Mouse (Mus musculus): ENCODE results near the gene Draxin.

The Draxin gene

DNA sequence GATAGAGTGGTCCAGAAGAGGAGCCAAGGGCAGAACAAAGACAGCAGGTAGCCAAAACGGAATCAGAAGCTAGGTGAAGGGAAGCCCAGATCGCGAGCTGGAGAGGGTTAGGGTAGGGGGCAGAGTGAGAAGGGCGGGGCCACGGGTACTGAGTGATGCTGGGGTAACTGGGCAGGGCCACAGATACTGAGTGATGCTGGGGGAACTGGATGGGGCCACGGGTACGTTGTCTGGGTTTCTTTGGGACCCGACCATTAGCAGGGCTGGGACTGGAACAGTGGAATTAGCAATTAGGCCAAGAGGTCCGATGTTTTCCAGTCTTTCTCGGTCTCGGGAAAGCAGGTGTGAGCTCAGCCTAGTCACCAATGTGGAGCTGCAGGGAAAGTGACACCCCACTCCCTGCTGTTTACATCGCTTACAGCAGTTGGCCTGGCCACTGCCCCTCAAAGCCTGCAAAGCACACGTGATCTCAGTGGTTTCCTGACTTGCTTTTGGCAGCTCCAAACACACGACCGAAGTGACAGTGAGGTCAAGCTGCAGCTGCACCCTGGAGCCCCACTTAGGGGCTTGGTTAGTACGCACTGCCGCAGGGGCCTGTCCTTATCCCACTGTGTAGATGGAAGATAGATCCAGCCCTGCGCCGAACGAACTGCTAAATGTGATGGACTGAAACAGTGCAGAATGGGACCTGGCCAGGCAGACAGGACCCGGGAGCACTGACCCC, 47.2 kb downstream of the Draxin start:
- no peak for DNase-seq (ENCODE audit: low spot score)

DNA sequence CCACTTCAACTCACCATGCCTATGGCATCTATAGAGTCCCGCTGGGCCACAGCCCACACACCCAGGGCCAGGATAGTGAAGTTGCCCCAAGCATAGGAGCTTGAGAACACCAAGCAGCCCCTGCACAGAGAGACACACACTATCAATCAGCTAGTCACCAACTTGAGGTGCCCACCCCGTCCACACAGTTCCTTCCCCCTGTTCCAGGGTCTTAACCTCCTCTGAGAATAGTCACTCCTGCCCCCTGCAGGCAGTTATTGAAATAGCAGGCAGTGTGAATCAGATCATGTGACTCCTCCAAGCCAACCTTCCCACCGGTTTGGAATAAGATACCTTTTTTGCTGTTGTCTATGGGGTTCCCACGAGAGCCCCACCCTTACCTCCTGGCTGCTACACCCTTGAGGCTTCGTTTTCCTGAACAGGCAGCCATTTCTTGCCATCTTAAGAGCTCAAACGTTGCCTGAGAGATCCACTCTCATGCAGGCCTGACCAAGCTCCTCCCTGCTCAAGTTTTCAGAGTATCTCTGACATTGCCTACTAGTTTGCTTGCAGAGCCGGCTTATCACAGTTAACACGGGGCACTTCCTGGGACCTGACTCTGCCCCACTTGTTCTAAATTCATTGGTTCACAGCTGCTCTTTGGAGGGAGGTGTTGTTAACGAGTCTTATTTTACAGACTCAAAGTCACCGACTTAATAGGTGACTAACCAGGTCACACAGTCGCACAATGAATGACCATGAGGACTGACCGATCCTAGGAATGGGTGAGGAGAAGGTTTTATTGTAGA, 48.0 kb downstream of the Draxin start:
- DNase-seq (ENCODE audit: low spot score), result no peak

DNA sequence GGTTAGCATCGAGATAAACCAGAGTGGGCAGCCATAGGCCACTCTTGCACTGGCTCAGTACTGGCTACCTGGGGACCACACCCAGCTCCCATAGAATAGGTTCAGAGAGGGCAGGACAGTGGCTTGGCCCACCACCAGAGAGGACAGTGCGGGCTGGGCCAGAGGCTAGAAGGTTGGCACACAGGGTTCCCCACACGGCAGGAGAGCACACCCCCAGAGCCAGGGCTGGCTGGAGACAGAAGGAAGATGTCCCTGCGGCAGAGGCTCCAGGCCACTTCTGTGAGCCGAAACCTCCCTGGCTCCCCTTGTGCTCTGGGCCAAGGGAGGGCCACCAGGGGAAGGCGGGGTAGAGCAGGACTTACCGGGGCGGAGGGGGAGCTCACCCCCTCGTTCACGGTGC, 49.3 kb downstream of the Draxin start:
- DNase-seq (ENCODE audit: low spot score), result no peak

DNA sequence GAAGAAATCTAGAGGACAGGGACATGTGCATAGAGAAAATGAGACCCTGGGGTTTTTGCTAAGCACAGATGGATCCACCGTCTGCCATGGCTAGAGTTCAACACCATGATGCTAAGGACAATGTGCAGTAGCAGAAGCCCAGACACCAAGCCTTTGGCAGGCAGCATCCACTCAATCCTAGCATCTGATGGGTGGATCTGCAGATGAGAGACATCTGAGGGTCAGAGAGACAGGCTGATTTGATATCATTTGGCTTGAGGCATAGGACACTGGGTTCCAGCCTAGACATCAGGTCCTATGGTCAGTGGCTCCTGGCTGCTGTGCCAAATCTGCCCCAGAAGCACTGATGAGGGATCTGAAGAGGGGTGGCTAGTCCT, 49.9 kb downstream of the Draxin start:
- DNase-seq (ENCODE audit: low spot score), result no peak

DNA sequence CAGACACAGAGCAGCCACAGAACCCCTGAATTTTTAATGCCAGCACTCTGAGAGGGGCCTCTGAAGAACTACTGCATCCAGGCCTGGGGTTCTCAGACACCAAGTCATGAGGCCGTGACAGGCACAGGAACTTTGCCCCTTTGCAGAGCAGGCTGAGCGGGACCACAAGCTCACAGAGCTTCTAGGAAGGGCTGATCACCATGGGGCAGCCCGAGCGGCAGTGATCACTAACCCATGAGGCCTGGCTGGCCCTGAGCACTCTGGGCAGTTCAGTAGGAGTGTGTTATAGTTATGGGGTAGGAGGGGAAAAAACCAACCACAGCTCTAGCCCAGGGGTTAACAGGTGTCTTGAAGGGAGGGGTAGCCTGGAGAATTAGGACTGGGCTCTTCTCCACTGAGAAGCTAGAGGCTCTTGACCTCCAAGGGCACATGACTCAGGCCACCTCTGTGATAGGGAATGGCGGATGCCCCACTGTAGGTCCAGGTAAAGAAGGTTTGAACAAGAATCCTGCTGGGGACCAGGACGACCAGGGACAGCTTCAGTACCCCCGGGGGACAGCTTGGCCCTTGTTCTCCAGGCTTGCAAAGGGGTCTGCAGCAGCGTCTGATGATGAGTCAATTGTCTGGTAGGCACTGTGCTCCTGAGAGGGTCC, 50.4 kb downstream of the Draxin start:
- DNase-seq (ENCODE audit: low spot score), result no peak

DNA sequence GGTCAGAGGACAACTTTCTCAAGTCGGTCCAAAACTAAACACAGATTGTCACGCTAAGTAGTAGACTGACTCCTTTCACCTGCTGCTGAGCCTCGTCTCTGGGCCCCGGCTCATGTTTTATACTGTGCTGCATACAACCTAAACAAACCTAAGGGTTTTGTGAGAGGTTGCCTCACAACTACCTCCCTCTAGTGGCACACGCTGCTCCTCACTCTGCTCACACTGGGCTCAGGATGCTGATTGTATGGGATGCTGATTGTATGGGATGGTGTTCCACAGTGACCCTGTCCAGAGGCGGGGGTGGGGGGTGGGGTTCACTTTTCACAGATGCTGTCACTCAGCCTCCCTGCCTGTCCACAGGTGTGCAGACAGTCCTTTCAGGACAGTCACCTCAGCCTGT, 51.3 kb downstream of the Draxin start:
- no peak for DNase-seq (ENCODE audit: low spot score)

DNA sequence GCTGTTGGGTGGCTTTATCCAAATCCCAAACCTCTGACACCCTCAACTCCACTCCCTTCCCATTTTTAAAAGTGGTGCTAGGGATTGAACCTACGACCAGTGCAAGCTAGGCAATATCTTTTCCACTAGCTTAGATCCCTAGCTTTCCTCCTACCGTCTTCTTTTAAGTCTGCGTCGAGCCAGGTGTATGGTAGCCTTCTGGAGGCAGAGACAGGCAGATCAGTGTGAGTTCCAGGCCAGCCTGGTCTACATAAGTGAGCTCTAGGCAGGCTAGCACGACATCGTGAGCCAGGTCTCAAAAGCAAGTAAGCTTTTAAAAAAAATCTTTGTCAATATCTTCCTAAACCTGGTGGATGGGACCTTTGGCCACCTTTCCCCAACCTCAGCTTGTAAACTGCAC, 54.6 kb downstream of the Draxin start:
- DNase-seq (ENCODE audit: low spot score), result no peak

DNA sequence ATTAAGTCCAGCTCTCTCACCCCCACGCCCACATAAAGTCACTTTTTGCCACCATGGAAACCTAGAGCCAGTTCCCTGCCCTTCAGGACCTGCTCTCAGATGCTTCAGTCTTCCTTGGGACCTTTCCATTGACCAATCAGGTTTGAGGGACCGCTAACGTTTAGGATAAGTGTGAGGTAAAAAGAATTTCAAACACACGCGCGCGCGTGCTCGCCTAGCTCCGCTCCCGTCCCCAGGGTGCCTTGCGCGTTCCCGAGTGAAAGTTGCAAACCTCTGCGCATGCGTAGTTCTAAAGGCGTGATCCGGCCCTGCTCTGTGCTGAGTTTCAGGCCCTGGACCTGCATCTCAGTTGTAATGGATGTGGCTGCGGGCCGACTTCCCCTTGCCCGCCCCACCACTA, 55.2 kb downstream of the Draxin start:
- peak; percentile 57 for DNase-seq (ENCODE audit: low spot score)

DNA sequence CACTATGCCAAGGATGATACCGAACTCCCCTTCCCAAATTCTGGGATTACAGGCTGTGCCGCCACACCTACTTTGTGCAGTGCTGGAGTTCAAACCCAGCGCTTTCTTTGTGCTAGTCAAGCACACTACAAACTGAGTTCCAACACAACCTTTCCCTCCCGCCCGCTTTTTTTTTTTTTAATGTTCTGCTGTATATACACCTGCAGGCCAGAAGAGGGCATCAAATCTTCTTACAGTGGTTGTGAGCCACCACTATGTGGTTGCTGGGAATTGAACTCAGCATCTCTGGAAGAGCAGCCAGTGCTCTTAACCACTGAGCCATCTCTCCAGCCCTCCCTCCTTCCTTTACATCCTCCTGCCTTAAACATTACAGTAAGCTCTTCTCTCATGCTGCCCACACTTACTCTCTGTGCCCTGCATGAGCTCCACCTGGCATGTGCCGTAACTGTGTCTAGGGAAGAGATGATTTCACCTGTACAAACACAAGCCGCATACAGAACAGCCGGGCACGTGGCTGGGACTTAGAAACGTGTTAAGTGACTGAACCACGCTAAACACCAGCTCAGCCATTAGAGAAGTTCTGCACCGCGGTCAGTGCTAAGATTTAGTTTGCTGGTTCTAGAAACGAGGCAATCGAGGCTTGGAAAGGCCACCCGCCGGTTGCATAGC, 55.8 kb downstream of the Draxin start:
- DNase-seq (ENCODE audit: low spot score), result no peak

DNA sequence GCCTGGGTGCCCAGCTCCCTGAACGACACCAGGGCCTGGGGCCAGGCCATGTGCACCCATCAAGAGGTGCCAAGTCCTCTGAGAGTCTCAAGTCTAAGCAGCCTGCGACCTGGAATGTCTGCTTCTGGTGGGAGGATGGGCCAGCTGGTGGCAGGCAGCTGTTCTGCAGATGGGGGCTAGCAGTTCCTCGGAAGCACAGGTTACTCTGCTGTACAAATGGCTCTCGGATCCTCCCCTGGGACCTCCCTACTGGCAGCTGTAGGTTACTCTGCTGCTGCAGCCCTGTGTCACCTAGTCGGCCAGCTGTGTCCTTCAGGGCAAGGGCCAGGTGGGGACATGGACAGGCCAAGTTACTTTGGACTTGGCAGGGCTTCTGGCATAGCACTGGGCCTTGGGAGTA, 59.0 kb downstream of the Draxin start:
- DNase-seq (ENCODE audit: low spot score), result no peak

DNA sequence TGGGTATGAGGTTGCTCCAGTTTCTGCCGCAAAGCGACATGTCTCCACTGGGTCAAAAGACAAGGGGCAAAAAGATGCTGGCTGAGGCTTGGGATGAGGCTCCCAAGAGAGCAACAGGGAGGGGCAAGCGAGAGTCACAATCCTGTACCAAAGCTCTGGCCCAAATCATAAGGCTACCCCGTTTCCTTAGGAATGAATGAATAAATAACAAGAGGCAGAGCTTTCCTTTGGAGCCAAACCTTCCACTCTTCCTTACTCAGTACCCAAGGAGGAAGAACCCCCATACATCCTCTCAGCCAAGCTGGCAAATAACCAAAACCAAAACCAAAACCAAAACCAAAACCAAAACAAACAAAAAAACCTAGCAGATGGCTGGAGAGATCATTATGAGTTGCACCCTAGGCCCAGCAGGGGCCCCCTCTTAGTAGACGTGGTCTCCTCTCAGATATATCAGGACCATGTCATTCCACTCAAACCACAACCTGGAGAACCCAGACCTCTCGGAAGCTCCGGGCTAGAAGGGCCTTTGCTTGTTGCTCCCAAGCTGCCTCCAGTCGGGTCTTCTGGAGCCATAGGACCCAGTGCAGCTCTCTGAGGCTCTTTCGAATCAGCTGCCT, 60.8 kb downstream of the Draxin start:
- DNase-seq (ENCODE audit: low spot score), result no peak

DNA sequence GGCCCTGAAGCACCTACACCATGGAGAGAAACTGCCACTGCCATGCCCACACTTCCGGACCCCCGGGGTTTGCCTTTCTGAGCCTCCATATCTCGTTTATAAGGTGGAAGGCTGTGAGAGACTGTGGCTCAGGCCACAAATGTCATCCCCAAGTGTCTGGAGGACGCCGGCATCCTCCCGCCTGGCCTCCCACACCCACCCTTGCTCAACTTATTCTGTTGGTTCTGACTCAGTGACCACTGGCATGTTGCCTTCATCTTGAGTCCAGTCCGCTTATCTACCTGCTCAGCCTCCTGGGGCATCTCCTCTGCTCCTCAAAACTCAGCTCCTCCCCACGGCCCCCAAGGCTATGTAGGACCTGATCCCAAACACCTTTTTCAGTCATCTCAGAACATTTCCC, 63.2 kb downstream of the Draxin start:
- DNase-seq (ENCODE audit: low spot score), result no peak

DNA sequence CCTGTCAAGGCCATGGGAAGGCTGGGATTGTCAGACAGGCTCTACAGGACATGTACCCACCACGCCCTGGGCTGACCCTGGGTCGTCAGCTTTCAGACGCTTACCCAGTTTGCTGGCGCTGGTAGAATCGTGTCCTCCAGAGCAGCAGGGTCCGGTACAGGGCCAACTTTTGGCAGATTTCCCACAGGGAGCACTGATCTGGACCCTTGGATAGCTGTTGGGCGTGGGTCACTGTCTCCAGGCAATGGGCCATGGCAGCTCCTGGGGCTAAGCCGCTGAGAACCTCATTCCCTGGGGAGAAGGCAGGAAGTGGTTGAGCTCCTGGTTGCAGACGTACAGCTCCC, 64.1 kb downstream of the Draxin start:
- DNase-seq (ENCODE audit: low spot score), result peak; percentile 32

DNA sequence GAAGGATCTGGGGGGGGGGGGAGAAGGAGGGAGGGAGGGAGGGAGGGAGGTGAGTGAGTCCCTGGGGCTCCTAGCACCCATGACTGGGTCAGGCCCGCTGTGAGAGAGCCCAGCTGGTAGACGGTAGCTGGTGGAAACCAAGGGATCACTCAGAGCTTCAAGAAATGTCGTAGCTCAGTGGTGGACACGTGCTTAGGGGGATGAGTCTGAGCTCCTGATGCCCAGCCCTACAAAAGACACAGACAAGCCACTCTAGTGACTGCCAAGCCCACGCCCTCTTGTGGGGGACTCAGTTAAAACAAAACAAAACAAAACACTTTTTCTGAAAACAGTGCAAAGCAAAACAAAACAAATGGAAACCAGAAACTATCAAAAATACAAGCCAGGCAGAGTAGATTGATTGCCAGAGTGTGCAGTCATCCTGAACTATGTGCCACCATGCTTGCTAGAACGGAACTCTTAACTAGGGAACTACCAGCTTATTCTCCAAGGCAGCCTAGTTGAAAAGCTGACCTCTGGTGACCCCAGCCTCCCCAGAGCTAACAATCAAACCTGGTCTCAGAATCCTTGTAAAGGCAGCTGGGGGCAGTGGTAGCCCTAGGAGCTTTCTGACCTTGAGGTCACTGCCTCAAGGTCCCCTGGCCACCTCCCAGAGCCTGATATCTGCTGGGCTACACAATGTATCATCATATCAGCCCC, 64.6 kb downstream of the Draxin start:
- no peak for DNase-seq (ENCODE audit: low spot score)

DNA sequence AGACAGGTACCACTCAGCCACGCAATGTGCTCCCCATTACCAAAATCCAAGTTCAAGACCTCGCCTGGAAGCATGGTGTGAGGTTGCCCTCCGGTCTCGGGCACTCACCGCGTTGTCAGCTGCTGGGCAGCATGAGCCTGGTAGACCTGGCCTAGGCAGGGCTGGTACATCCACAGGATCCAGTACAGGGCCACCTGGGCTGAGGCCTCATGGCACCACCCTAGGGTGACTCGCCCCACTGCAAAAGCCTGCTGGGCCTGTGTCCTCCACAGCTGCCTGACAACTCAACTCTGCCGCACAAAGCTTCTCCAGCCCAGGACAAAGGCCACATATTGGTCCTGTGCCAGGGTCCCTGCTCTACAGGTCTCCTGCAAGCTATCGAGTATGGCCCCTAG, 69.4 kb downstream of the Draxin start:
- DNase-seq (ENCODE audit: low spot score), result no peak

DNA sequence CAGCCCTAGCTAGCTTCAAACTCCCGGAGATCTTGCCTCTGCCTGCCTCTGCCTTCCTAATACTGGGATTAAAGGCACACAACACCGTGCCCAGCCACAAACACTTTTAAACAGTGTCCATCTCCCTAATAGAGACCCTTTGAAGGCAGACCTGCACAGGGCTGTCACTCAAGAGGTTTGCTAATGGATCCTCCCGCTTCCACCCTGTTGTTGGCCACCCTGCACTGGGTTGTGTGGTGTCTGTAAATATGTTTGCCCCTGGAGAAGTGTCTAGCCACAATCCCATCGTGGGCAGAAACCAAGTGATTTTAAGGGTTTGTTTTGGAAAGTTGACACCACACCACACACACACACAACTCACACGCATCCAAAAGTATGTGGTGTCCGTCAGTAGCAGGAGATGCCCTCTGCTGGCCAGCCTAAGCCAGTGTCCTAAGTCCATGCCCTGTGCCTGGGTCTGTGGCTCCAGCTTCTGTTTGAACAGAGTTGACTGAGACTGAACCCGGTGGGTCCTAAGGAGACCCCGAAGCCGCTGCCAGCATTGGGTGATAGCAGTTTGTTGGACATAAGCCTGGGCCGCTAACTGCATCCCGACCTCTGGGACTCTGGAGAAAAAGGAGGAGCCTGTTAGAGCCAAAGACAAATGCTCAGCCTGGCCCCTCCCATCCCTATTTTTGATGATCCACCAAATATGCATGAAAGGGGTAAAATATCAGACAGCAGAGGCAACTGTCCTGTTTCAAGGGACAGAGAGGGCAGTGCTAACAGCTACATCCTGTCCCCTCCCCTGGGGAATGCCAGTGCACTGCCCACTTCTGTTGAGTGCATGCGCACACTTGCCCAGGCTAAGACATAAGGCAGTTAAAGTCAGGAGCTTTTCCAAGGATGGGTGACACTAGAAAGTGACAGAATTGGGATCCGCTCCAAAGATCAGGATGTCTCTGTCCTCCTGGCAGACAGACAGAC, 70.1 kb downstream of the Draxin start:
- DNase-seq (ENCODE audit: low spot score), result no peak

DNA sequence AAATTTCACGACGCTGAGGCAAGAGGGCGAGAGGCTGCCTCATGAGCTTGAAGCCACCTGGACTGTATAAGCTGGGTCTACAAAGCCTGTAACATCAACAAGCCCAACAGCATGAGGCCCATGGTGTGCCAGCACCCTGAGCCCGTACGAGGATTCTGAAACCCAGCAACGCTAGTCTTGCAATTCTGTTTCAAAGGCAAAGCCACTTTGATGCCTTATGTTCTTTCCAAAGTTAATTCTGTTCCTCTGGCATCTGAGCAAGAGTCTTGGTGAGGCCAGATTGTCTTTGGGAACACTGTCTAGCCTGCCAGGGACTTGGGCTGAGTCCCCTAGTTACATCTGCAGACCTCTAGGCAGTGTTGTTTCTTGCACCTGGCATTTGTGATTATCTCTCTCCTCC, 71.5 kb downstream of the Draxin start:
- no peak for DNase-seq (ENCODE audit: low spot score)

DNA sequence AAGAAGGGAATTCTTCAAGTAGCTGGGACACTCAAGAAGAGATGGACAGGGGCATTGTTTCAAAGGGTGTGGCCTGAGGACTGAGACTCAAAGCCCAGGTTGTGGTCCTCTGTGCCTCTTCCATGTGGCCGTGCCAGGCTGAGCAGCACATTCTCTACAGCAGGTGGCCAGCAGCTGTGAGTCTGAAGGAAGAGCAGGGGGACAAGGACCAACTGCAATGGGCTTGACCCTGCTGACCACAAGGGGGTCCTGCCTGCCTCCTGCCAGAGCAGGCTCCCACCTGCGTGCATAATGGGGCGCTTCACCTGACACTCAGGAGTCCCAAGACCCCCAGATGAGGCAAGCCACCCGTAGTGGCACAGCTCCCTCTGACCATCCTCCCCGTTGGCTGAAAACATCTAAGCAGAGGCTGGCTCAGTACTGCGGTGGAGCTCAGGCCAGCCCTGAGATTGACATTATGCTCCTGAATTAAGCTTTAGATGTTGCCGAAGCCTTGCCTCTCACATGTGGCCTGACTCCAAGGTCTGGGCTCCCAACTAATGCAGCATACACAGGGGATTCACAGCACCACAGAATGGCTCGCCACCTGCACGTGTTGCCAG, 72.2 kb downstream of the Draxin start:
- DNase-seq (ENCODE audit: low spot score), result no peak

DNA sequence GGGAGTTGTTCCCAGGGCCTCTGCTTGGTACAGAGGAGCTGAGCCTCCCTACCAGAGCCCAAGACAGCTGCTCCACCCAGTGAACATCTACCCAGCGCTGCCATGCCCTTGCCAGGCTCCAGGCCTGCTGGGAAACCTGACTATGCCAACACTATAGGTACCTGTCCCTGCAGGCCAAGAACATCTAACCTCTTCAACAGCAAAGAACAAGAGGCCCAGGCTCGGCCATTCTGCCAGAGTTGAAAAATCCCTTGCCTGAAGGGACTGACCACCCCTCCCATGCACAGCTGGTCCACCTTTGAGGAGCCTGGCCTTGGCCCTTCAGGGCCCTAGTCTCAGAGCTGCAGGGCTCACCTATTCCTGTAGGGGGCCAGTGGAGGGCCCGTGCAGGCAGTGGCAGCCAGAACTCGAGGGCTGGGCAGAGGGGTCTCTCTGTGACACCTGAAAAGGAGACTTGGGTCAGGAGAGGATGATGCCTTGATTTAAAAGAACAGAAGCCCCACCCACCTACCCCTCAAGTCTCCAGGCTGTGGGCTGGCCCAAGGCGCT, 72.8 kb downstream of the Draxin start:
- no peak for DNase-seq (ENCODE audit: low spot score)

DNA sequence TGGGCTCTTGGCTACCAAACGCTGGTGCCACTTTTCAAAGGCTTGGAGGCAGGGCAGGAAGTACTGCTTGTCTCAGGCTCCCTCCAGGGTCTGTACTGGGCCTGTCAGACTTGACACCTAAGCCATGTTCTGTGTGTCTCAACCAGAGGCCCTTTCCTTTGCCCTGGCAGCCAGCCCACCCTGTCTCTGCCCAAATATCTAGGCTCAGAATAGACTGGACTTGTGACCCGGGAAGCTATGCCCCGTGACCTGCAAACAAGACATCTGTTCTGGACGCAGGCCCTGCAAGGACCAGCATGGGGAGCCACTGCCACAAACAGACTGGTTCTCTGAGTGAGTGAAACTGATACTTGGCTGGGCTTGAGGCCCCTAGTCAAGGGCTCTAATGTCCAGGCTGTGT, 73.7 kb downstream of the Draxin start:
- no peak for DNase-seq (ENCODE audit: low spot score)
